Mouse (Mus musculus) spleen, adult 2 months (tissue): ENCODE results near the gene Thtpa. TPM values are rescaled to one million over a fixed set of nuclear protein-coding genes. Genes with fewer than 3 reads are reported as not detected.

Experiments used
- DNase-seq, 2 experiments: peaks; one replicate each; pipeline versions ENCODE4 v3.0.0 to v3.0.0-alpha.2; 2012 to 2021; ENCODE audit warnings: low spot score in 2 of 2, low read depth in 1 of 2
- H3K27ac ChIP-seq: fragments of 200-500 bp; 2 replicates; pipeline ENCODE4 v1.5.1; 2012; ENCODE audit warnings: low read length, inconsistent platforms; ENCODE audit not compliant: insufficient read depth
- H3K27me3 ChIP-seq: fragments of 200-500 bp; 2 replicates; pipeline ENCODE4 v1.6.1; 2012; ENCODE audit warnings: mild to moderate bottlenecking, moderate library complexity, low read length, inconsistent platforms; ENCODE audit not compliant: control insufficient read depth, insufficient read depth
- H3K36me3 ChIP-seq: fragments of 200-500 bp; 2 replicates; pipeline ENCODE4 v1.6.1; 2012; ENCODE audit warnings: mild to moderate bottlenecking, low read length, inconsistent platforms; ENCODE audit not compliant: control insufficient read depth, insufficient read depth
- H3K4me1 ChIP-seq: fragments of 200-500 bp; 2 replicates; pipeline ENCODE4 v1.6.1; 2011; ENCODE audit warnings: inconsistent platforms; ENCODE audit not compliant: control insufficient read depth, insufficient read depth, insufficient read length
- H3K4me3 ChIP-seq: fragments of 200-500 bp; 2 replicates; pipeline ENCODE4 v1.5.1; 2011; ENCODE audit warnings: mild to moderate bottlenecking, inconsistent platforms; ENCODE audit not compliant: insufficient read depth, insufficient read length; ENCODE audit errors: extremely low read depth
- CTCF ChIP-seq: fragments of 200-500 bp; IDR thresholded peaks from 2 replicates; pipeline ENCODE4 v1.5.1; 2011; ENCODE audit warnings: mild to moderate bottlenecking, inconsistent platforms; ENCODE audit not compliant: insufficient read depth, insufficient read length, insufficient replicate concordance; ENCODE audit errors: extremely low read depth
- POLR2A ChIP-seq: fragments of 200-500 bp; IDR thresholded peaks from 2 replicates; pipeline ENCODE4 v1.6.1; 2011; ENCODE audit warnings: low read depth, low read length, inconsistent platforms
- WGBS: fragments of 180-500 bp; shearing (Covaris S2); methylation state at CpG from one replicate; pipeline ENCODE4 v1.1.7; 2018; 5-methylcytosine and 5-hydroxymethylcytosine counted together
- polyA plus RNA-seq: library from polyadenylated mRNA; depleted of rRNA; stranded (reverse); fragments of >200 nt; gene quantifications from 2 replicates; pipeline ENCODE4 v1.2.3, GENCODE M21; 2012

Gene Thtpa
- polyA plus RNA-seq, 1 experiment = 4.4 TPM

GRCm38 (mm10) chr14:55111720-55112119 lies 17.1 kb downstream of the Thtpa start:
- 81% methylated on average over 2 of the region's 2 CpGs for WGBS
- H3K27ac ChIP-seq = no peak overlapping the region
- H3K36me3 ChIP-seq = no peaks in the 10 kb centered on the region
- H3K27me3 ChIP-seq = peaks cover 25% of the 10 kb centered on the region
- H3K4me3 ChIP-seq = no peak overlapping the region
- peaks cover 14% of the 10 kb centered on the region for H3K4me1 ChIP-seq
- no peak for DNase-seq
- no peak for TF ChIP-seq POLR2A
- TF ChIP-seq CTCF = no peak

DNA sequence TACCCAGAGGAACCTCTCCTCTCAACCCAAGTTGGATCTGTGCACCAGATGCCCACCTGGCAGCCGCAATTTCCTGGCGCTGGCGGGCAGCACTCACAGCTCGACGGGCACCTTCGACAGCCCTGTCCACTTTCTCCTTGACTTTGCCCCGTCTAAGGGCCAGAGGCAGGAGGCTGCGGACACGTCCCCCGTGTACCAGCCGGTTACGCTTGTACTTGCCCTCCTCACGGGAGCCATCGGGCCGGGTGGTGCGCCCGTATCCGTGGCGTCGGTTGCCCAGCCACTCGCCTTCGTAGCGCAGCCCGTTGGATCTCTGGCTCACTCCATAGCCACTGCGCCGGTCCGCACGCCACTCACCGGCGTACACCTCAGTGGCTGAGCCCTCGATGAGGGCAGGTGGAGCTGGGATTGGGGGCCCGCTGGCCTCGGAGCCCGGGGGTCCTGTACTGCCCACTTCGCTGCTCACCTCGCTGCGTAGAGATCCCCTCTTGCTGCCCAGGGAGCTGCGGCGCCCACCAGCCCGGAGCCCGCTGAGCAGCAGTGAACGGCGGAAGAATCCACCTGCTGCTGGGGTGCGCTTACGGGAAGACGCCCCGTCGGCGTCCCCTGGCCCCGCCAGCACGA lies 18.9 kb downstream of the Thtpa start:
- Histone ChIP-seq H3K27me3 (peaks cover 25% of the 10 kb centered on the region), H3K4me3 (no peak overlapping the region), H3K4me1 (peaks cover 14% of the 10 kb centered on the region), H3K36me3 (no peaks in the 10 kb centered on the region), H3K27ac (no peak overlapping the region)
- DNase-seq = no peak
- WGBS = 81% methylated on average over 51 of the region's 51 CpGs
- TF ChIP-seq CTCF (no peak), POLR2A (no peak)

- H3K36me3 ChIP-seq = no peaks in the 10 kb centered on the region
- H3K4me1 ChIP-seq = peaks cover 14% of the 10 kb centered on the region
- no peak overlapping the region for H3K27ac ChIP-seq
- no peak overlapping the region for H3K4me3 ChIP-seq
- no peak for DNase-seq
- H3K27me3 ChIP-seq = peaks cover 25% of the 10 kb centered on the region
- no peak for TF ChIP-seq POLR2A
- TF ChIP-seq CTCF = peak; percentile 35; the same call in 1 of the 2 replicates
- WGBS = 15% methylated on average over 26 of the region's 26 CpGs
Observed at GRCm38 (mm10) chr14:55113975-55114645, 19.5 kb downstream of the Thtpa start.

GRCm38 (mm10) chr14:55114759-55115701 lies 20.4 kb downstream of the Thtpa start:
- TF ChIP-seq POLR2A (no peak), CTCF (no peak)
- H3K36me3 ChIP-seq = no peaks in the 10 kb centered on the region
- 3% methylated on average over 73 of the region's 78 CpGs for WGBS
- H3K4me3 ChIP-seq = peak overlapping the region; percentile 53; the same call in 1 of the 2 replicates
- H3K27ac ChIP-seq = no peak overlapping the region
- peaks cover 25% of the 10 kb centered on the region for H3K27me3 ChIP-seq
- peaks cover 14% of the 10 kb centered on the region for H3K4me1 ChIP-seq
- no peak for DNase-seq

DNA sequence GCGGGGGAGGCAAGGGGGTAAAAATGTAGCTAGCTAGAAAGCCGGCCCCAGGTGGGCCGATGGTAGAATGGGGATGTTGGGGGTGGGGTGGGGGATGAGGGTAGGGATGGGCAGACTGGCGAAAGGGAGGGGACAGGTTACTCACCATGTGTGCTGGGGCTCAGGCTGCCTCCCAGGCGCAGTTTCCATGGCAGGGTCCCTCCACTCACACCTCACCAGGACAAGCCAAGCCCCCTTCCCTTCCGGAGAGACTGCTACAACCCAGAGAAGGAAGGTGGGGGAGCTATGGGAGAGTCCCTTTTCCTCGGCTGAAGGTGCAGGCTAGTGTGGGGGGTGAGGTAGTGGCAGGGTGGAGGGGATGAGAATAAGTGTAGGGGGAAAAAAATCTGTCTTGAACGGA lies 21.3 kb downstream of the Thtpa start:
- Histone ChIP-seq H3K4me3 (no peak overlapping the region), H3K4me1 (peaks cover 14% of the 10 kb centered on the region), H3K27ac (no peak overlapping the region), H3K27me3 (peaks cover 25% of the 10 kb centered on the region), H3K36me3 (no peaks in the 10 kb centered on the region)
- 13% methylated on average over 8 of the region's 8 CpGs for WGBS
- TF ChIP-seq POLR2A (no peak), CTCF (no peak)
- DNase-seq = no peak

DNA sequence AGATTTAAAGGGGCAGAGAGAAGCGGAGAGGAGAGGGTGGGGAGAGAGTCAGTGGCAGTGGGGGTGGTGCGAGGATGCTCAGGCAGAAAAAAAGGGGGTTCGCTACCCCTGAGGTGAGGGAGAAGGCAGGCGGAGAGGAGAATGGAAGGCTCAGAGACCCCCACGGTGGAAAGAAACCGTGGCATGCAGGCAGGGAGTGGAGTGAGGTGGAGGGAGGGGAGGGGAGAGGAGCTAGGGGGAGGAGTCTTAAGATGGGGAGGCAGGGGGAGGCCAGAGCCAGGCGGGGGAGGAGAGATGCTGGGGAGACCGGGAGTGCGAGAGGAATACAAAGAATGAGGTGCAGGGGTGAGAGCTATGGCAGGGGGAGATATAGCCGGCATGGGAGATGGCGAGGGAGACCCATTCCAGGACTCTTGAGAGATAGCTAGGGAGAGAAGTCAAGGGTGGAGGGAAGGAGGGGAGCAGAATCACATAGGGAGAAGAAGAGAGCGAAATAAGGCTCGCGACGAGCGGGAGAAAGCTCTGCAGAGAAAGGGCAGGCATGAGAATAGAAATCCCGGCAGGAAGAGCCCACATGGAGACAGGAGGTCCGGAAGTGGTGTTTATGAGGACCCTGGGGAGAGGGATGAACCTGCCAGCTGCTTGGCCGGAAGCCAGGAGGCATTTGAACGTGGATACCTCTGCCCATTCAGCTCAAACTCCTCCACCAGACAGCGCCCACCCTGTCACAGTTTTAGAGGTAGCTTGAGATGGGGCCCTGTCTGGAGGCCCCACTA lies 22.0 kb downstream of the Thtpa start, which contains the start of gene Jph4:
Gene Jph4 (minus strand): TSS at position 511 of the 776 bp plus-strand sequence.
- no peak for TF ChIP-seq POLR2A
- no peak for TF ChIP-seq CTCF
- Histone ChIP-seq H3K27ac (no peak within 1 kb of the TSS), H3K4me1 (peaks cover 14% of the 10 kb centered on the region), H3K36me3 (no peaks in the 10 kb centered on the region), H3K4me3 (no peak within 1 kb of the TSS), H3K27me3 (peaks cover 24% of the 10 kb centered on the region)
- 43% methylated on average over 21 of the region's 21 CpGs for WGBS
- no peak for DNase-seq
